Mouse (Mus musculus) fat pad, adult 2 months (tissue): ENCODE measurements around the gene Spaca5.

Experiments
- DNase-seq: peaks from one replicate; pipeline ENCODE4 v3.0.0-alpha.2; 2011; ENCODE audit warnings: low read depth, low spot score; ENCODE audit errors: extremely low read depth

The Spaca5 gene

GRCm38 (mm10) chrX:21068106-21068505 lies at the start of gene Spaca5:
Spaca5 (plus strand) TSS chrX:21068406.
- DNase-seq = no peak

DNA sequence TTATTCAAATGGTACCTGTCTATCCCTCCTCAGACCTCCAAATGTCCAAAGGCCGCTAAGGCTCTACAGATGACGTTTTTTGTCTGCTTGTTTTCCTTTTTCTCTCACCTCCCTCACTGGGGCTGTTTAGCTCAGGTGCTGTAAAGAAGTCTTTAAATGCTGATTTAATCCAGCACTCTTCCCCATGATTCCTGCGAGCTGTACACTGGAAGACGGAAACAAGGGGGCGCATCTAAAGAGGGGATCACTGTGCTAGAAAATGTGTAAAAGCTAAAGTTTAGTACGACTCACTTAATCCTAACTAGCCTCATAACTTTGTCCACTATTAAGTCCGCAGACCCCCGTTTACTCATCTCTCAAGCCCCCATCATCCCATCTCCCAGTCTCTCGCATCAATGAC lies 6.7 kb upstream of the Spaca5 start:
- no peak for DNase-seq

DNA sequence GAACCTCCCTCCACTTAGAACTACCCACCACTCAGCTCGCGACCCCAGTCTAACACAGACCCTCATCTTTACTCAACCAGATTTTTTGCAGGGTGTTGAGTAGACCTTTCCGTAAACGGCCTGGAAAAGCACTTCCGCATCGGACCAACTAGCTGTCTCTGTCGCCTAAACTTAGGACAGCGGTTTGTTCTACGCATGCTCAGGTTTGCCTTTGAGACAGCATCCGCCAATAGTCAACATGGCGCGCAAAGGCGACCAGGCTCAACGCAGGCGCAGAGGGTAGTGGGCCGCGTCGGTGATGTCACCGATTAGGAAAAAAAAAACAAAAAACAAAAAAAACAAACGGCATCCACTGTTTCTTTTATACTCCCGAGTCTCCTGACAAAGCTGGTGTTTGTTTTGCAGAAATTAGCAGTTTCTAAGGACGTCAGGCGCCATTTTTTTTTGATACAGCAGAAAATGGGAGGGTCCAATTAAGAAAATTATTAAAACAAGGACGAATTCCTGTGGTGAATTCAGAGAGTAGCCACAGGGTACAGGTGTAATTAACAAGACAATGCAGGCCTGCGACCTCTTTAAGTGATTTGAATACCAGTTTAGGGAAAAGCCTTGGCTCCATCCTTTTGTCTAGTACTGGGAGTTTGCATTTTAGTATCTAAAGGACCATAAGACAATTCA lies 6.2 kb upstream of the Spaca5 start, which contains the start of gene Zfp182:
Gene Zfp182, minus strand, starts transcription at position 451 of the 678 bp plus-strand sequence.
- DNase-seq = peak; percentile 18

GRCm38 (mm10) chrX:21062544-21062890 lies 5.7 kb upstream of the Spaca5 start:
- DNase-seq = no peak

DNA sequence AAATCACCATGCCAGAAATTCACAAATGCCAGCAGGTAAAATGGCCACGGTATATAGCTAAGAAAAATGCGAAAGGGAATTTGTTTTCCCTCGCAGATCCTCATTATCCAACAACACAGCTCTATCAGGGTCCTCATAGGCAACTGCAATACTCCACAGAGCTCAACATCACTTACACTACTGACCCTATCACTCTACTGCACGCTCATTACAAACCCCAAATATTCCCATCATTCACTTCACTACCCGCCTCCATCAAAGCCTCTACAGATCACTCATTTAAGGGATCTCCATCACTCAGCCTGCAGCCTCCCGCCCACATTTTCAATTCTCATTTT lies 20.4 kb downstream of the Spaca5 start:
- DNase-seq = no peak

- DNase-seq = no peak
These were observed 21.0 kb downstream of the Spaca5 start, which contains the start of gene Zfp300 for GRCm38 (mm10) chrX:21088983-21089866. Zfp300 (minus strand) TSS chrX:21089527.

DNA sequence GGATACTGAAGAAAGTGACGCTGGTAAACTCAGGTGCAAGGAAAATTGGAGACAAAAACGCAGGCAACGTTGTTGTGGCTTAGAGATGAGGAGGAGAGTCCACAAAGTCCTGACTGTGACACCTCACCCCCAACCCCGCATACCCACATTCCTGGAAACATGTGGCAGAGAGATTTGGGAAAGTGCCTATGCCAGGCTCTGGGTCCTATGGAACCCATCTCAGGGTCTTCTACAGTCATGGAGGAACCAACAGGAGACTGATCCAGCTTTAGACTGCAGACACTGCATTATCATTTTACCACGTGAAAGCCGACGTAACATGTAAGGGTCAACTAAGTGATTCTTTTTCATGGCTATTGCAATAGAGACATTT lies 21.6 kb downstream of the Spaca5 start:
- DNase-seq = no peak

GRCm38 (mm10) chrX:21115520-21115919 lies 47.3 kb downstream of the Spaca5 start, which contains the start of gene Ssxa1:
Ssxa1 (plus strand) TSS chrX:21115820.
- DNase-seq = no peak
